Mouse (Mus musculus) spleen, postnatal 10 days (tissue): ENCODE measurements around the gene Ier5l.

Source experiments
- DNase-seq, 2 experiments: peaks; one replicate each; pipeline ENCODE4 v3.0.0; 2021 to 2022; ENCODE audit warnings: low spot score in 2 of 2

The Ier5l gene

GRCm38 (mm10) chr2:30470143-30470946 lies 3.7 kb downstream of the Ier5l start:
- peak in 1 of 2 experiments; percentile 56 for DNase-seq

GRCm38 (mm10) chr2:30469796-30470142 lies 4.2 kb downstream of the Ier5l start:
- peak; percentile 44 to 66 for DNase-seq

GRCm38 (mm10) chr2:30469009-30469408 lies 5.0 kb downstream of the Ier5l start:
- DNase-seq: no peak

- DNase-seq: no peak
Observed at GRCm38 (mm10) chr2:30466787-30467186, 7.2 kb downstream of the Ier5l start.

- DNase-seq: no peak
Observed at GRCm38 (mm10) chr2:30464411-30464810, 9.6 kb downstream of the Ier5l start.

- peak in 1 of 2 experiments; percentile 75 for DNase-seq
Observed at GRCm38 (mm10) chr2:30463904-30464330, 10.1 kb downstream of the Ier5l start.

- DNase-seq: no peak
Observed at GRCm38 (mm10) chr2:30463341-30463761, 10.7 kb downstream of the Ier5l start.

- DNase-seq: no peak
Observed at GRCm38 (mm10) chr2:30459241-30459640, 14.8 kb downstream of the Ier5l start.

GRCm38 (mm10) chr2:30458349-30458748 lies 15.7 kb downstream of the Ier5l start:
- no peak for DNase-seq

- DNase-seq: no peak
Observed at GRCm38 (mm10) chr2:30456104-30456980, 17.7 kb downstream of the Ier5l start.

- DNase-seq: no peak
Observed at GRCm38 (mm10) chr2:30454587-30454986, 19.4 kb downstream of the Ier5l start.

- no peak for DNase-seq
Observed at GRCm38 (mm10) chr2:30453570-30453969, 20.4 kb downstream of the Ier5l start.

- no peak for DNase-seq
Observed at GRCm38 (mm10) chr2:30451525-30451924, 22.5 kb downstream of the Ier5l start.

GRCm38 (mm10) chr2:30450530-30450929 lies 23.5 kb downstream of the Ier5l start:
- DNase-seq: peak in 1 of 2 experiments; percentile 50

- no peak for DNase-seq
Observed at GRCm38 (mm10) chr2:30448371-30448770, 25.6 kb downstream of the Ier5l start.

GRCm38 (mm10) chr2:30446891-30447826 lies 26.9 kb downstream of the Ier5l start:
- no peak for DNase-seq

- no peak for DNase-seq
Observed at GRCm38 (mm10) chr2:30445312-30445711, 28.7 kb downstream of the Ier5l start.

- DNase-seq: no peak
Observed at GRCm38 (mm10) chr2:30444450-30444849, 29.6 kb downstream of the Ier5l start.

- DNase-seq: no peak
Observed at GRCm38 (mm10) chr2:30444006-30444405, 30.0 kb downstream of the Ier5l start.

- no peak for DNase-seq
Observed at GRCm38 (mm10) chr2:30443281-30443680, 30.7 kb downstream of the Ier5l start.

- peak in 1 of 2 experiments; percentile 25 for DNase-seq
Observed at GRCm38 (mm10) chr2:30442498-30442890, 31.5 kb downstream of the Ier5l start.
